ENCODE assay signal across 8 mouse cellular contexts in genomic region chr7:125708100-125708499, GRCm38 (mm10). TPM values are rescaled to one million over a fixed set of nuclear protein-coding genes. Genes with fewer than 3 reads are reported as not detected.
A peak's percentile ranks its signal among the peaks of the same experiment; 100 is the strongest.
DNase-seq lines count a peak whose midpoint lies in the region; ATAC-seq and TF ChIP-seq lines count a peak whose summit lies in the region.

No protein-coding gene starts in this region.

- H3K9ac ChIP-seq in hindbrain, embryonic 13.5 days = peak overlapping the region; percentile 85
- H3K9ac ChIP-seq in midbrain, embryonic 15.5 days = peak overlapping the region; percentile 88

- peak overlapping the region; percentile 81 for H3K4me2 ChIP-seq in hindbrain, embryonic 13.5 days
- peak overlapping the region; percentile 84 for H3K4me2 ChIP-seq in midbrain, embryonic 15.5 days

- no peak; the same call in 1 of the 2 replicates for ATAC-seq in hindbrain, embryonic 13.5 days (ENCODE audit: low FRiP score)
- no peak for ATAC-seq in midbrain, embryonic 15.5 days (replicated peaks)
- ATAC-seq in inflammation-experienced regulatory T-cells, adult 6 months = no peak

- H3K4me1 ChIP-seq in kidney, adult 2 months (ENCODE audit: control insufficient read depth, insufficient read depth, low read length) = peaks cover 22% of the 10 kb centered on the region
- peaks cover 42% of the 10 kb centered on the region for H3K4me1 ChIP-seq in hindbrain, embryonic 13.5 days (replicated peaks)
- peaks cover 43% of the 10 kb centered on the region for H3K4me1 ChIP-seq in midbrain, embryonic 15.5 days

- no peaks in the 10 kb centered on the region; the same call in 1 of the 2 replicates for H3K36me3 ChIP-seq in kidney, adult 2 months (ENCODE audit: control insufficient read depth, insufficient read depth, low read length)
- H3K36me3 ChIP-seq in hindbrain, embryonic 13.5 days = peaks cover 11% of the 10 kb centered on the region
- peaks cover 8% of the 10 kb centered on the region; the same call in 1 of the 2 replicates for H3K36me3 ChIP-seq in midbrain, embryonic 15.5 days (replicated peaks)

- no peaks in the 10 kb centered on the region for H3K27me3 ChIP-seq in kidney, adult 2 months (replicated peaks; ENCODE audit: control insufficient read depth, insufficient read depth, low read length)
- no peaks in the 10 kb centered on the region for H3K27me3 ChIP-seq in hindbrain, embryonic 13.5 days
- H3K27me3 ChIP-seq in midbrain, embryonic 15.5 days (replicated peaks) = no peaks in the 10 kb centered on the region

- H3K9me3 ChIP-seq in hindbrain, embryonic 13.5 days = no peaks in the 10 kb centered on the region
- no peaks in the 10 kb centered on the region for H3K9me3 ChIP-seq in midbrain, embryonic 15.5 days

- no peak for TF ChIP-seq CTCF in kidney, adult 2 months (conservative IDR thresholded peaks at IDR 0.05; ENCODE audit: insufficient read depth, insufficient read length, low read depth, low read length)

- TF ChIP-seq POLR2A in kidney, adult 2 months (IDR thresholded peaks at IDR 0.05; ENCODE audit: low read depth, low read length) = no peak

- under 1% methylated on average over 15 of the region's 15 CpGs for whole genome bisulfite sequencing in kidney, adult 2 months
- under 1% methylated on average over 14 of the region's 15 CpGs for WGBS in hindbrain, embryonic 13.5 days
- WGBS in midbrain, embryonic 15.5 days = 1% methylated on average over 15 of the region's 15 CpGs

- peak; percentile 8 for DNase-seq in kidney, adult 2 months
- no peak for DNase-seq in kidney, adult 11 months
- DNase-seq in adipocyte (ENCODE audit: low spot score) = peak; percentile 29
- DNase-seq in thymus, adult 18-20 months = no peak
- no peak for DNase-seq in adrenal gland, postnatal 36 days

- peak overlapping the region; percentile 68 for H3K4me3 ChIP-seq in kidney, adult 2 months (ENCODE audit: insufficient read depth, low read depth, low read length)
- peak overlapping the region; percentile 93 for H3K4me3 ChIP-seq in hindbrain, embryonic 13.5 days
- peak overlapping the region; percentile 89 for H3K4me3 ChIP-seq in midbrain, embryonic 15.5 days

- no peak overlapping the region for H3K27ac ChIP-seq in kidney, adult 2 months (ENCODE audit: insufficient read depth, low read depth, low read length)
- peak overlapping the region; percentile 96 for H3K27ac ChIP-seq in hindbrain, embryonic 13.5 days
- peak overlapping the region; percentile 79 for H3K27ac ChIP-seq in midbrain, embryonic 15.5 days

RNA-seq across cellular contexts. Expression of gene D430042O09Rik, which starts 0.4 kb away (rescaled TPM):
- 15.1 and 16.6 TPM in 2 replicates for polyA plus RNA-seq in kidney, adult 2 months (2012; rRNA removed)
- polyA plus RNA-seq in hindbrain, embryonic 13.5 days (2015; fragmentation: Nextera tagmentation; extraction: Ambion mirVana) = 6.8 and 7.6 TPM in 2 replicates
- 7.4 and 7.7 TPM in 2 replicates for polyA plus RNA-seq in midbrain, embryonic 15.5 days (2015; fragmentation: Nextera tagmentation; extraction: Ambion mirVana)
- 1 to 10 TPM; 5.2 to 6.0 (median 5.6) TPM for polyA plus RNA-seq in inflammation-experienced regulatory T-cells, adult 6 months (2017; shearing (Covaris generic))
- total RNA-seq in adrenal gland, postnatal 36 days (2021) = 10 to 100 TPM; 23.2 to 25.4 TPM

RNA-seq across cellular contexts. Expression of gene Gtf3c1, which starts 0.5 kb away (rescaled TPM):
- polyA plus RNA-seq in kidney, adult 2 months (2012; rRNA removed) = 47.9 and 60.5 TPM in 2 replicates
- polyA plus RNA-seq in hindbrain, embryonic 13.5 days (2015; fragmentation: Nextera tagmentation; extraction: Ambion mirVana) = 31.0 and 31.8 TPM in 2 replicates
- 34.8 and 35.7 TPM in 2 replicates for polyA plus RNA-seq in midbrain, embryonic 15.5 days (2015; fragmentation: Nextera tagmentation; extraction: Ambion mirVana)
- polyA plus RNA-seq in inflammation-experienced regulatory T-cells, adult 6 months (2017; shearing (Covaris generic)) = 10 to 100 TPM; 17.1 to 27.4 (median 23.4) TPM
- 10 to 100 TPM; 70.2 to 72.3 TPM for total RNA-seq in adrenal gland, postnatal 36 days (2021)

Comparison
In these comparisons a context has a peak if more than half of its experiments do, and no peak if none do; other contexts are left out.
1. DNase-seq: peak in kidney, adult 2 months (single experiment) and adipocyte (single experiment); none in kidney, adult 11 months (single experiment), thymus, adult 18-20 months (0 of 2) and adrenal gland, postnatal 36 days (0 of 2).
2. Peak in every context shown above with its lines, with median percentiles within 50 percentile points of each other: H3K4me3 ChIP-seq.